8 mouse cellular contexts compared by ENCODE assay signal in the genomic region with DNA sequence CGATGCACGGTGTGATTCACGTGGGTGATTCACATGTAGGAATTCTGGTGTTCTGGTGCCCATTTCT. TPM values are rescaled to one million over a fixed set of nuclear protein-coding genes. Genes with fewer than 3 reads are reported as not detected.
A peak's percentile ranks its signal among the peaks of the same experiment; 100 is the strongest.
DNase-seq lines count a peak whose midpoint lies in the region; ATAC-seq and TF ChIP-seq lines count a peak whose summit lies in the region.

A gene (plus strand): TSS at position 45 of the 67 bp plus-strand sequence.

- peak within 1 kb of the TSS; percentile 60 for H3K9ac ChIP-seq in heart, embryonic 15.5 days
- H3K9ac ChIP-seq in ES-Bruce4 (ENCODE audit: low read depth, poor library complexity, severe bottlenecking) = peak within 1 kb of the TSS; percentile 34
- peak within 1 kb of the TSS; percentile 48 for H3K9ac ChIP-seq in forebrain, embryonic 15.5 days (replicated peaks)
- H3K9ac ChIP-seq in liver, embryonic 16.5 days (ENCODE audit: low read depth, low read length) = peak within 1 kb of the TSS; percentile 66

- H3K4me3 ChIP-seq in heart, embryonic 15.5 days = peak within 1 kb of the TSS; percentile 64
- peak within 1 kb of the TSS; percentile 90 for H3K4me3 ChIP-seq in ES-Bruce4 (ENCODE audit: low read depth, low read length)
- H3K4me3 ChIP-seq in forebrain, embryonic 15.5 days = peak within 1 kb of the TSS; percentile 65
- peak within 1 kb of the TSS; percentile 74 for H3K4me3 ChIP-seq in liver, embryonic 16.5 days (ENCODE audit: low read depth, low read length)

- DNase-seq in heart, postnatal 14 days = no peak
- DNase-seq in right cerebral cortex, postnatal 36 days (ENCODE audit: low spot score in 2 of 2) = no peak
- no peak for DNase-seq in urinary bladder, postnatal 10 days (ENCODE audit: low spot score)
- DNase-seq in adrenal gland, postnatal 36 days = no peak

- no peaks in the 10 kb centered on the region for H3K36me3 ChIP-seq in heart, embryonic 15.5 days
- no peaks in the 10 kb centered on the region for H3K36me3 ChIP-seq in ES-Bruce4 (ENCODE audit: control insufficient read depth, insufficient read depth, low read length, poor library complexity, severe bottlenecking)
- no peaks in the 10 kb centered on the region for H3K36me3 ChIP-seq in forebrain, embryonic 15.5 days
- no peaks in the 10 kb centered on the region for H3K36me3 ChIP-seq in liver, embryonic 16.5 days (ENCODE audit: control insufficient read depth, insufficient read depth)

- peak within 1 kb of the TSS; percentile 82 for H3K4me2 ChIP-seq in heart, embryonic 15.5 days
- H3K4me2 ChIP-seq in forebrain, embryonic 15.5 days (replicated peaks) = peak within 1 kb of the TSS; percentile 77
- peak within 1 kb of the TSS; percentile 90 for H3K4me2 ChIP-seq in liver, embryonic 16.5 days (ENCODE audit: low read depth, low read length)

- no peak for TF ChIP-seq CTCF in ES-Bruce4 (IDR thresholded peaks at IDR 0.05; ENCODE audit: low read depth, low read length)

- peaks cover 33% of the 10 kb centered on the region for H3K4me1 ChIP-seq in heart, embryonic 15.5 days (replicated peaks)
- H3K4me1 ChIP-seq in ES-Bruce4 (ENCODE audit: control insufficient read depth, insufficient read depth, low read length) = peaks cover 2% of the 10 kb centered on the region
- H3K4me1 ChIP-seq in forebrain, embryonic 15.5 days = peaks cover 24% of the 10 kb centered on the region
- peaks cover 38% of the 10 kb centered on the region for H3K4me1 ChIP-seq in liver, embryonic 16.5 days (ENCODE audit: control insufficient read depth, low read depth, low read length)

- TF ChIP-seq POLR2A in ES-Bruce4 (IDR thresholded peaks at IDR 0.05; ENCODE audit: insufficient read depth, low read length) = no peak

- intact Hi-C loops in heart, postnatal 14 days (cut with DNase I) = loop anchor here (1.0 to 5.0 kb wide), 2 partner anchors 24 to 117 kb away; no protein-coding TSS in a partner anchor

- ATAC-seq in heart, embryonic 15.5 days (replicated peaks; ENCODE audit: insufficient number of reproducible peaks, insufficient read depth, low FRiP score, low read depth) = no peak
- no peak for ATAC-seq in forebrain, embryonic 15.5 days (replicated peaks)
- no peak for ATAC-seq in liver, embryonic 16.5 days (ENCODE audit: low read depth)

- no peak for TF ChIP-seq EP300 in ES-Bruce4 (IDR thresholded peaks at IDR 0.05; ENCODE audit: insufficient read depth, low read depth, low read length)

- 1% methylated on average over 3 of the region's 3 CpGs for WGBS in heart, embryonic 15.5 days
- WGBS in forebrain, embryonic 15.5 days = 4% methylated on average over 3 of the region's 3 CpGs
- WGBS in liver, embryonic 16.5 days (ENCODE audit: insufficient replicate concordance) = 3% methylated on average over 3 of the region's 3 CpGs

- no peaks in the 10 kb centered on the region for H3K9me3 ChIP-seq in heart, embryonic 15.5 days (replicated peaks)
- H3K9me3 ChIP-seq in ES-Bruce4 (replicated peaks; ENCODE audit: control insufficient read depth, insufficient read depth, low read length, poor library complexity, severe bottlenecking) = no peaks in the 10 kb centered on the region
- H3K9me3 ChIP-seq in forebrain, embryonic 15.5 days = no peaks in the 10 kb centered on the region
- H3K9me3 ChIP-seq in liver, embryonic 16.5 days (replicated peaks; ENCODE audit: control insufficient read depth, low read length) = no peaks in the 10 kb centered on the region

- H3K27me3 ChIP-seq in heart, embryonic 15.5 days = no peaks in the 10 kb centered on the region; the same call in 1 of the 2 replicates
- peaks cover 8% of the 10 kb centered on the region for H3K27me3 ChIP-seq in ES-Bruce4 (ENCODE audit: control insufficient read depth, insufficient read depth, low read length, poor library complexity, severe bottlenecking)
- no peaks in the 10 kb centered on the region for H3K27me3 ChIP-seq in forebrain, embryonic 15.5 days
- peaks cover 24% of the 10 kb centered on the region for H3K27me3 ChIP-seq in liver, embryonic 16.5 days (ENCODE audit: control insufficient read depth, insufficient read depth, low read depth, low read length)

- peak within 1 kb of the TSS; percentile 85 for H3K27ac ChIP-seq in heart, embryonic 15.5 days
- 0 out of 2 replicates have a peak within 1 kb of the TSS, but pooled peaks have one; percentile 14 for H3K27ac ChIP-seq in ES-Bruce4 (ENCODE audit: insufficient read depth, low read length)
- H3K27ac ChIP-seq in forebrain, embryonic 15.5 days (replicated peaks) = peak within 1 kb of the TSS; percentile 77
- peak within 1 kb of the TSS; percentile 65 for H3K27ac ChIP-seq in liver, embryonic 16.5 days (ENCODE audit: low read length)

RNA-seq across cellular contexts. Expression of the gene that starts here (rescaled TPM):
- polyA plus RNA-seq in heart, embryonic 15.5 days (2015; fragmentation: Nextera tagmentation; extraction: Ambion mirVana) = 0.18 and 0.37 TPM in 2 replicates
- not detected for total RNA-seq in heart, postnatal 14 days (2021)
- polyA plus RNA-seq in ES-Bruce4 (2011; ENCODE audit: insufficient read depth, insufficient read length, low read depth, missing spikeins) = 1.7 and 2.0 TPM in 2 replicates
- polyA plus RNA-seq in forebrain, embryonic 15.5 days (2015; fragmentation: Nextera tagmentation; extraction: Ambion mirVana) = 2.2 and 3.6 TPM in 2 replicates
- polyA plus RNA-seq in liver, embryonic 16.5 days (2015; fragmentation: Nextera tagmentation; extraction: Ambion mirVana) = 0.09 and 0.39 TPM in 2 replicates
- 1 to 10 TPM in 1 of 2 experiments, under 1 TPM in 1; 0.63 to 1.1 TPM for total RNA-seq in adrenal gland, postnatal 36 days (2021)

Comparison
In these comparisons a context has a peak if more than half of its experiments do, and no peak if none do; other contexts are left out.
1. H3K27ac ChIP-seq: peak in every context shown above with its lines; median percentile 85 in heart, embryonic 15.5 days; 77 in forebrain, embryonic 15.5 days; 65 in liver, embryonic 16.5 days; 14 in ES-Bruce4.